Mouse (Mus musculus) megakaryocyte progenitor cell, adult 5-6 weeks (primary cell): Measurements from ENCODE around the gene Clcf1. TPM values are rescaled to one million over a fixed set of nuclear protein-coding genes. Genes with fewer than 3 reads are reported as not detected.

Experiments used
- ATAC-seq: replicated peaks from 2 replicates; pipeline ENCODE4 v1.8.0; 2016; ENCODE audit warnings: mild to moderate bottlenecking, moderate TSS enrichment, inconsistent platforms; ENCODE audit not compliant: poor library complexity
- total RNA-seq, 2 experiments: library from RNA; stranded (forward) in 1 of 2; stranded (reverse) in 1 of 2; fragments of 157-497, 149-512 nt in 1 of 2; fragments of 200-1000 nt in 1 of 2; gene quantifications; 2 replicates each; pipeline versions ENCODE4 v1.2.3 to v1.2.4; 2015 to 2017

The Clcf1 gene
- total RNA-seq (2015): 2.8 and 5.0 TPM in 2 replicates
- 1.3 and 3.0 TPM in 2 replicates for total RNA-seq (2017)

DNA sequence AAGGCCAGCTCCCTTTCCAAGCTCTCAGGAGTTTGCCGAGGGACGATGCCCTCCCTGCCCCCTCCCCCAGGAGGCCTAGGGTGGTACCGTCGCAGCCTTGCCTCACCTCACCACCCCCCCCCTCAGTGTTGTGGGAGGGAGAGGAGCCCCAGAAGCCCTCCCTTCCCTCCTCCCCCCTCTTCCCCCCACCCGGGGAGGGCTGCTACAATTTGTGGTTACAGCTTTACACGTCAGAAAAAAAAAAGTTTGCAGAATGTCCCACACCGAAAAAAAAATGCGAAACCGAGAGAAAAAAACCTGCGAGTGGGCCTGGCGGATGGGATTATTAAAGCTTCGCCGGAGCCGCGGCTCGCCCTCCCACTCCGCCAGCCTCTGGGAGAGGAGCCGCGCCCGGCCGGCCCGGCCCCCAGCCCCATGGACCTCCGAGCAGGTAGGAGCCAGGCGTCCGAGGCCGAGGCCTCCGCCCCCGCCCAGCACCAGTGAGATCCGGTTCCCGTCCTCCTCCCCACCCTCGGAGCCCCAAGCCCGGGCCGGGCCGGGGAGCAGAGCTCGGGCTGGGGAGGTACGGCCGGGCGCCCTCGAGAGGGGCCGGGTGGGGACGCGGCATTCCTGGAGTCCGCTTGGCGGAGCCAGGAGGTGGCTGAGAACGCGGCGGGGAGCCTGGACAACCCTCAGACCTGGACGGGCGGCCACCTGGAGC, at the start of gene Clcf1, which contains the start of gene AC109138.7:
Clcf1 (plus strand) TSS at position 168 of the 700 bp plus-strand sequence.
AC109138.7 (plus strand) TSS at position 287 of the 700 bp plus-strand sequence.
- peak; percentile 23; the same call in 1 of the 2 replicates for ATAC-seq

DNA sequence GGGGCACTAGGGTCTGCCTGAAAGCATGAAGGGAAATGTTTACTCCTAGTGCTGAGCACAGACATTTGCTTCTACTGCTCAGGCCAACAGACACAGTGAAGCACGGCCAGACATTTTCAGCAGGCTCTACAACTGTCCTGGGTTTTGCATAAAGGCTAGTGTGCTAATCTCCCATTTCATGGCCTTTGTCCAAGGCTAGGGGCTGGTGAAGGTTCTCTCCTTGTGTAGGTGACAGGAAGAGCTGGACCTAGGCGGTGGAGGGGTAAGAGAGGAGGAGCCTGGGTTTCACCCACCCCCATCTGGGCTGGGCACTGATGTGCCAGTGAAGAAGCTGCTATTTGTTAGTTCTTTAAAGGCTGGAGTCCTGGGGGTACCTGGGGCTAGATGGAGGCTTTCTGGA, 49.3 kb upstream of the Clcf1 start:
- ATAC-seq: no peak

DNA sequence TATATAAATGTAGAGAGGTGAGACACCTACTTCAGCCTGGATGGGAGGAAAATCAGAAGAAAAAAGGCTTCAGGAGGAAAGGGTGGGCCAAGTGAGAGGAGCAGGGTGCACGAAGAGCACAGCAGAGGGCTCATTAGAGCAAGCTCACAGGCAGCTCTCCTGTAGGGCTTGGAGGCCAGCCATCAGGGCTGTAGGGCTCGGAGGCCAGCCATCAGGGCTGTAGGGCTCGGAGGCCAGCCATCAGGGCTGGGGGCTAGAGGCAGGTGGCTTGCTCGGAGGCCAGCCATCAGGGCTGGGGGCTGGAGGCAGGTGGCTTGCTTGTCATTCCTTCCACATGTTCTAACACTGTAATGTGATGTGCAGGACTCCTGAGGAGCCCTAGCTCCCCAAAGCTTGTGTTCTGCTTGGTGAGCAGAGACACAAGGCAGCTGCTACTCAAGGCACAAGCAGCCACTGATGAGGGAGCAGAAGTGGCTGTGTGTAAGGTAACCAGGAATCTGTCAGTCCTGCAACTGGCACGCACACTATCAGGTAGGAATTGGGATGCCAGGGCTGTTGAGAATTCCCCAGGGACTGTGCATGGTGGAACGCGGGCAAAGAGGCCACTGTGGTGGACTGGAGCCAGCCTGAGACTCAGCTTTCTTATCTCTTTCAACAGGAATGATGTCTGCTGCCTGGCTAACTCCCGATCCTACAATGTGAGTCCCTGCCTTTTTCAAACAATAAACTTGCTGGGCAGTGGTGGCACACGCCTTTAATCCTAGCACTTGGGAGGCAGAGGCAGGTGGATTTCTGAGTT, 47.2 kb upstream of the Clcf1 start:
- ATAC-seq: no peak

DNA sequence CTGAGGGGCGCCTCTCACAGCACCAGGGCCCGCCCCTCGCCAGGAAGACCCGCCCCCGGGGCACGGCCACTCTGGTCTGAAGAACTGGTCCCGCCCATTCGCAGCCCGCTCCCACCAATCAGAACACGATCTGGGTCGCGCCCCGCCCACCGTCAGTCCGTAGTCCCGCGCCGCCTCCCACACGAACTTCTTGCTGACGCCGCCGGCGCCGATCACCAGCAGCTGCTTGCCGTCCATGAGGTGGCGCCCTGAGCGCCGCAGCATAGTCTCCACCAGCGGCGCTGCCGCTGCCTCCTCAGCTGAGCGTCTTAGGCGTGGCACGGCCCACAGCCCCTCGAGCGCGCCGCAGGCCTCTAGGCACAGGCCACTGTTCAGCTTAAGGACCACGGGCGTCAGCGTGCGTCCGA, 44.7 kb upstream of the Clcf1 start:
- ATAC-seq: peak; percentile 97

DNA sequence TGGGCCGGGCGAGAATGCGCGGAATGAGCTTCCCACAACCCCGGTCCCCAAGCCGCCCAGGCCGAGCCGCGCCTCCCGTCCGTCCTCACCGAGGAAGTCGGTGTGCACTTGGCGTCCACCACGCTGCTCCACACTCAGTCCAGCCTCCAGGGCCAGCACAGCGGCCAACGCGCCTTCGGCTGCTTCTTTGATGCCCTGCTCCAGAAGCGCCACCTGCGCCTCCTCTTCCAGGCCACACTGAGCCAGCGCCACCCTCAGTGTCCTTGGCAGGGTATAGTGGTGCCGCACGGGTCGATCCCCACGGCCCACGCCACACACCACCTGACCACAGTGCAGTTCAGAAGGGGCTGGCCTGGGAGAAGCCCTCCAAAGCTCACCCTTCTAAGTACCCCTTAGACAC, 44.2 kb upstream of the Clcf1 start:
- ATAC-seq: peak; percentile 8

DNA sequence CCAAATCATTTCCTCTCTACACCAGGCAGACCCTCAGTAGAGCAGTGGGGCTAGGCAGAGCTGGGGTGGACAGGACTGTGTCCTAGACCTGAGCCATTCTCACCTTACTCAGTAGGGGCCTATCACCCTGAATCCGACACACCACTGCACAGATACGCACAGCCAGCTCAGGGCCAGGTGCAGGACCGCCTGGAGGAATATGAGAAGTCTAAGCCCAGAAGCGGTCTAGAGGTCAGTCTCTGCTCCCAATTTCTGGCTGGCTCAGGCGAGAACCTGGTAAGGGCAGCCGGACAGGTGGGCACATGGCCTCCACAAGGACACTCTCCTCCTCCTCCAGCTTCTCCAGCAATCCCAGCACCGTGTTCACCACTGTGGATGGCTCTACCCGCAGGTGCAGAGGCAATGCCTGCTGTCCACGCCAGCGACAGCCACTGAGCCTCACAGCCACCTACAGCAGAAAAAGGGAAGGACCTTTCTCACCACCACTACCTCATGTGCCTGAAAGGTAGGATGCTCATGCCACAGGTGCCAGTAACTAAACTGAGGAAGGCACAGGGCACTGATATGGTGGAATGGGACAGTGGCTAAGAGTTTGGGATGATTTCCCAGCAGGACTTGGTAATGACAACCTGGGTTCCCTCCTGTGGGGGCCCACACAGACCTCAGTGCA, 43.2 kb upstream of the Clcf1 start:
- ATAC-seq: no peak

DNA sequence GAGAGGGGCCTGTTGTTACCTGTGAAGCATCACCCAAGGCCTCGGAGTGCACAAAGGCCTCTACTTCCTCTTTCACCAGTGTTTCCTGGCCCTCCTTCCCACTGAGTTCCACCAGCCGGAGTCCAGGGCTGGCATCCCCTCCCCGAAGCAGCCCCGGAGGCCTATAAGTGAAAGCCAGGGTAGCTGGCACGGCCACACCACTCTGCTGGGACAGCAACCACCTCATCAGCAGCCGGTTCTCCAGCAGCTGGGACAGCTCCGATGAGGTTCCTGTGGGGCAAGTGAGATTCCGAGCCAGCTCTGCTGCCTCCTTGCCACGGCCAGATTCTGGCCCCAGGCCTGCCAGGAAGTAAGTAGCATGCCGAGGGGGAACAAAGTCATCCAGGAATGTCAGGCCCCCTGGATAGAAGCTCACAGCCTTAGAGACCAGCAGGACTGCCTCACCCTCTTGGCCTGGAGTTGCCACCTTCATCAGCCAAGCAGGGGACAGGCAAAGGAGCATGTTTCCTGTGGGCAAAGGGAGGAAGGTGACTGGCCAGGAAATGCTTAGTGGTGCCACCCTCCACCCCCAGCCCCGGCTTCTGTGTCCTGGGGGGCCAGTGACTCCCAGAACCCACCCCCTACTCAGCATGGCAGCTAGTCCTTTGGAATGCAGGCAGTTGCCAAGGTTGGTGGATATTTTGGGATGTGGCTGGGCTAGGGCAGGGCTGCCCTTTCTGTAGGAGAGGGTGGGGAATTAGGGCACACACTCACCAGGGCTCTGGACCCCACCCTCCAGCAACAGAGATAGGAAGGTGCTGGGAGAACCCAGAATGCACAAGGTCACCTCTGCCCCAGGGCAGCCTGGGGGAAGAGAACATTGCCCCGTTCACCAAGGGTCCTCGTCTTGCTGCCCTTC, 42.4 kb upstream of the Clcf1 start:
- ATAC-seq: peak; percentile 23; the same call in 1 of the 2 replicates

DNA sequence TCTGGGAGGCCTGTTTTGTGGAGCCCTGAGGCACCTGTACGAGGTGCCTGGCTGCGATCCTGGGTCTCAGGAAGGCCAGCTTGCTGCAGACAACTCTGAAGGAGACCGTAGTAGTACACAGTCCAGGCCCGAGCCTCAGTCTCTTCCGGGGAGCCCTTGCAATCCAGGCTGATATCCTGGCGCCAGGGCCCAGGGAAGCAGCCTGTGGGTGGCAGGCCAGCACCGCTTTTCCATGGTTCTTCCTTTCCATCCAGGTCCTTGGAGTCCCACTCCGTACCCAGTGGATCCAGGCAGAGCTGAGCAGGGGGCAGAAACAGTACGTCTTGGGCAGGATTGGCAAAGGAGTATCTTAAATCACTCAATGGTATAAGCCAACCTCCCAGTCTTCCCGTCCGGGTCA, 41.1 kb upstream of the Clcf1 start:
- ATAC-seq: no peak

DNA sequence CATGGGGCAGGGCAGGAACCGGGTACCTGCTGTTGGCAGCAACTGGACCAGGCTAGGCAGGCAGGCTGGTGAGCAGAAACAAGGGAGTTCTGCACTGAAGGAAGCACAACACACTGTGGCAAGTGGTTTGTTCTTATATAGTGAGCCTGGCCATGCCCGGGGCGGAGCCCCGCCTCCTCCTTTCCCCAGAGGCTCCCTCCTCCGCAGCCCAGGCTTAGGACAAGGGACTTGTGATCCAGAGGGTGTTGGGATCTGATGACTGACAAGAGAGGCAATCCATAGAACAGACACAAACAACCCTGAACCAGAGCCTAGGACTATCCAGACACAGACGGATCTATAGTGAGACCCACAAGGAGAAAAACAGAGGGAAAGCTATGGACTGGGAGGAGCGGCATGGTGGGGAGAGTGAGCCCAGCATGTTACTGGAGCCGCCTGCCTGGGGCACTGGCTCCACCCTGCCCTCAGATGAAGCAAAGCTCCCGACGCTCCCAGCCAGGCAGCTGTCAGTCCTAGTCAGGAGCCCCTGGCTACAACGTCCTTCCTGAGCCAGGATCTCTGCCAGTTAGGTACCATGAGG, 38.6 kb upstream of the Clcf1 start, which contains the start of gene Carns1:
Carns1 (minus strand) TSS at position 112 of the 580 bp plus-strand sequence.
- no peak for ATAC-seq

DNA sequence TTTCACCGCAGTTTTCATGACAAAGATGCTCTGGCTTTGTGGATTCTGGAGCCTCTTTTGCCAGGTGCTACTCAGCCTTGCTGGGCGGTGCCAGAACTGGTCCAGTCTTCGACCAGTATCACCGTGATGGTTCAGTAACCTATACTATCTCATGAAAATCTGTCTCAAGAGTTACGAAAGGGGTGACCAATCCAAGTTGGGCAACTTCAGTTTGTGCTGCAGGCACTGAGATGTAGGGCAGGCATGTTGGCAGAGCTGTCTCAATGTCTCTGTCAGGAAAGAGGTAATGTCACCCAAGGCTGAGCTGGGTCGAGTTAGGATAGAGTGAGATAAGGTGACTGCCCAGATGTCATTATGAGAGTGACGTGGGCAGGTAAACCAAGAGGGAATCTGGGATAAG, 33.6 kb upstream of the Clcf1 start:
- 0 out of 2 replicates have a peak, but pooled peaks have one; percentile 13 for ATAC-seq

DNA sequence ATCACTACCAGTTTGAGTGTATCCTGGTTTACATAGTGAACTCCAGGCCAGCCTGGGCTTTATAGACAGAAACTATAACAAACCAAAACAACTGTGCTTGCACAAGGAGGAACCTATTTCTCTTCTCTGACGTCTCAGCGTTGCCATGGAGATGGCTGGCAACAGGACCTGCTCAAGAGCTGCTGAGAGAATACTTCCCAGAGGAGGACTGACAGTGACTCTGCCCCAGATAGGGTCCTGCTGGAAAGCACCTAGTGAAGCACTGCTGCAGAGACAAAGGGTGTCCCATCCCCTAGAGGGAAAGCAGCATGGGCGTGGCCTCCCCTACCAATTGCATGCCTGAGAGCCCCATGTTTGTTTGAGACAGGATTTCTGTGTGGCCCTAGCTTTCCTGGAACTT, 32.1 kb upstream of the Clcf1 start:
- ATAC-seq: peak; percentile 63

DNA sequence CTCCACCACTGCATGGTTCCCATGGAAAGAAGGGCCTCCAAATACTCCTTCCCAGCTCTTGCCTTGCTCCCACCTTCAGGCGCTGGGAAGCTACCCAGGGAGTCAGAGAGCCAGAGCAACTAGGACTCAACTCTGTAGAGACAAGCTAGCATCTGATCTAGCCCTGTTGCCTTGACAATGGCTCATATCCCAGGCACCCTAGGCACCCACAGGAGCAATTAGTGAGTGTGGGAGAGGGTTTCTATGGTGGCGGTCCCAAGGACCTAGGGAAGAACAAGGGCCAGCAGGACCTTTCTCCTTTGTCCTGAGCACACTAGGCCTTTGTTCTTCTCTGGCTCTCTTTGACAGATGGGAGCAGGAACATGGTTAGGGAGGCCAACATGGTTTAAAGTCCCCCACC, 30.3 kb upstream of the Clcf1 start:
- no peak for ATAC-seq

DNA sequence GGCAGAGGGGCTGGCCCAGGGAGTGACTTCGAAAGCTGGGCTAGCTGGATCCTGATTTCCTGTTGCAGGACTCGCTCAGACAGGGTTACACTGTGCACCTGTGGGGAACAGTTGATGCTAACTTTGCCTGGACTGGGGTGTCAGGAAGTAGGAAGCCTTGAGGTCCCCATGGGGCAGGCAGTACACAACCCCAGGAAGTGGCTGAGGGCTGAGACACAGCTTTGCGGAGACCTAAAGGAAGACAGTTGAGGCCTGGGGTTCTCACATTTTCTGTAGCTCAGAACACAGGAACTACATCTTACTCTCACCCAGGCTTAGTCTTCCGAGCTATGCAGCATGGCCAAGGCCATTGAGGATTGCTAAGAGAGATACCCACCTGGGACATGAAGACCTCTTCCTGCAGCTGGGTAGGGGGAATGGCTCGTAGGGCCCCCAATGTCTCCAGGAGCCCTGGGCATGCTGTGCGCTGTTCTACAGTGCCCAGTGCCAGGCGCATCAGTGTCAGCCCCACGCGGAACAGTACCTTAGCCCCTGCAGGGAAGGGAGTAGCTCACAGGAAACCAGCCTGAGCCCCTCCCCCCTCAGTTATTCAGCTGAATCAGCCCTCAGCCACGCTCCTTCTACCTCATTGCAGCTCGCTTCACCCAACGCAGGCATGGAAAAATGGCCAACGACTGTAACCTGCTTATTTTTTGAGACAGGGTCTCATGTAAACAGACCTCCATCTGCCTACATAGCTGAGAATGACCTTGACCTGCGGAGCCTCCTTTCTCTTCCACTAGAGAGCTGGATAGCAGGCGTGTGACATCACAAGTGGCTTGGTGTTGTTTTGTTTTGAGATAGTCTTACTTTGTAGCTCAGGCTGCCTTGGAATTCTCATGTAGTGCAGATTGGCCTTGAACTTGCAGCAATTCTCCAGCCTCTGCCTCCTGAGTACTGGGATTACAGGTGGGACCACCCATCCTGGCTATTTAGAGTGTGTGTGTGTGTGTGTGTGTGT, 28.8 kb upstream of the Clcf1 start:
- peak; percentile 70 for ATAC-seq

DNA sequence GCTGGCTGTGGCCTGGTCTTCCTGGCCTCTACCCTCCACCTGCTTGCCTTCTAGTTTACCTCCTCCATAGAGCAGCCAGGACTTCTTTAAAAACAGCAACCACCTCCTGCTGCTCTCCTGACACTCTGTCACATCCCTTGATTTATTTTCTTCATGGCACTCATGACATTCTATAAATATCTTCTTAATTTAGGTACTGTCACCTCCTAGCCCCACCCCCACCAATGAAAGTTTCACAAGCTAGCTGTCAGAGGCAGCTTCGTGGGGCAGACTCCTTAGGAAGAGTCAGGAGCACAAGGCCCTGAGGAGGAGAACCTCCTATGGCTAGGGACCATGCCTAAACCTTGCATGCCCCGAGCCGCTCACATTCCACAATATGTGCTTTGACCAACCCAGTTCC, 26.7 kb upstream of the Clcf1 start:
- no peak for ATAC-seq

DNA sequence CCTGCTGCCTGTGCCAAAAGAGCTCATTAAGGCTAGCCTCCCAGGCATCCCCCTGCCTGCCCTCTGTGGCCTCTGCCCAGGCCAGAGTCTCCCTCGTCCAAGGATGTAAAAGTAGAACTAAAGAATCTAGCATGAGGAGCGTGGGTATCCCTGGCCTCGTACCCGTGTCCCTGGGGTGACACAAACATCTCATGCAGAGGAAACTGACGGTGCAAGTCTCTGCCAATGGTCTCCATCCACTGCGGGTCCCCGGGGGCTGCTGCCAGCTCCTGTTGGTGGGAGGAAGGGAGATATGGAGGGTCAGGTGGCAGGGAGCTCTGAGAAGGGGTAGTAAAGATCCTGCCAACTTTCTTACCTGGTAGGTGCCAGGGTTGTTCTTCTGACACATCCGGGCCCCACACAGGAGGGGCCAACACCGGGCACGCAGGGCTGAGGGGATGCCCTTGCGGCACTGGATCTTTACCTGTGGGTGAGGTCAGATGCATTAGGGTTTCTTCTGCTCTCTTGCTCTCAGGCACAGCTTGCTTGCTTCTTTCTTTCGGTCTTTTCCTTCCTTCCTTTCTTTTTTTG, 24.9 kb upstream of the Clcf1 start:
- ATAC-seq: no peak

DNA sequence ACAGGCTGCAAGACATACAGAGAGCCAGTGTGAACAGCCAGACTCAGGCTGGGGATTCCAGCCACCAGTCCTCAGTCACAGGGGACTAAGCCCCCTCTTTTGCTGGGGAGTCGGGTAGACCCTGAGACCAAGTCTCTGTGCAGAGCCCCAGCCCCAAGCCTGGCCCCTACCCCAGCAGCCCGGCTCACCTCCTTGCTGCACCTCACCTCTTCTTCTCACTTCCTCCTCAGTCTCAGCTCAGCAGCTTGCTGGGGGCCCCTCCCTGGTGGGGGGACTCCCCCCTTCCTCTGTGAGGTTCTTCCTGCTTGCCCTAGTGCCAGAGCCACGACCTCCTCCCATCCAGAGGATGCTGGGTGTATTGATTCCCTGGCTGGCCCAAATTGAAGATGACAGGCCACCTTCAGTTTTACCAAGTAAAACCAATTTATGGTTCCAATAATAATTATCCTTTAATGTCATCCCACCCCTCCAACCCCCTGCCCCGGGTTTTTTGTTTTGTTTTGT, 23.2 kb upstream of the Clcf1 start, which contains the start of gene Tbc1d10c:
Tbc1d10c (minus strand) TSS at position 454 of the 504 bp plus-strand sequence.
- ATAC-seq: peak; percentile 41

DNA sequence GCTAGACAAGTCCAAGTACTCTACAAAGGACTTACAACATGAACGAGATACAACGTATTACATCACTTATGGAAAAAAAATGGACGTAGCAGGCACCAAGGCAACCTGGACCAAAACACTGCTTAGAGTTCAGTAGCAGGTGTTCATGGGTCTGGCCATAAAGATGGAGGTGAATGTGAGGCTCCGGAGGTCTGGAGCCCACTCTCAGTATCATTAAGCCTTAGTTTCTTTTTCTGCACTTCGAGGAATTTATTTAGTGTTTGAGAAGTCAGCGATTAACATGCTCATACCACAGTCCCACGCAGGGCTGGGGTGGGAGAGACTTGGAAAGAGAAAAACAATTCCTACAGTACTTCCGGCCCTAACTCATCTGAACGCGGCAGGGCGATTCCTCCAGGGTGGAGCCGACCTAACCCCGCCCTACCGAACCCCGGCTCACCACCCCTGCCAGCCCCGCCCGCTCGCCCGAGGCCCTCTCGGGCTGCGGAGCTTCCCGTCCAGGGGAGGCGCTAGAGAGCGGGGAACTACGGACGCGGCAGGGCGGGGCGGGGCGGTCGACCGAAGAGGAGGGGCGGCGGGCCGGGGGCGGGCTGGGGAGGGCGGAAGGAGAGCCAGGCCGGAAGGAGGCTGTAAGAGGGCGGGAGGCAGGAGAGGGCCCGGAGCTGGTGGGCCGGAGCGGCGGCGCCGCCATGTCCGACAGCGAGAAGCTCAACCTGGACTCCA, 22.3 kb upstream of the Clcf1 start, which contains the start of gene Ppp1ca:
Ppp1ca (plus strand) TSS at position 538 of the 723 bp plus-strand sequence.
- peak; percentile 90 for ATAC-seq
